Mouse (Mus musculus) central nervous system, embryonic 11.5 days (tissue): Measurements from ENCODE around the gene Poll. TPM values are rescaled to one million over a fixed set of nuclear protein-coding genes. Genes with fewer than 3 reads are reported as not detected.

ENCODE experiments used
- polyA plus RNA-seq: library from polyadenylated mRNA; depleted of rRNA; stranded (reverse); fragments of >200 nt; gene quantifications from 2 replicates; pipeline ENCODE4 v1.2.3, GENCODE M21; 2012; rRNA removed

Gene Poll
- 14.6 and 15.0 TPM in 2 replicates for polyA plus RNA-seq

DNA sequence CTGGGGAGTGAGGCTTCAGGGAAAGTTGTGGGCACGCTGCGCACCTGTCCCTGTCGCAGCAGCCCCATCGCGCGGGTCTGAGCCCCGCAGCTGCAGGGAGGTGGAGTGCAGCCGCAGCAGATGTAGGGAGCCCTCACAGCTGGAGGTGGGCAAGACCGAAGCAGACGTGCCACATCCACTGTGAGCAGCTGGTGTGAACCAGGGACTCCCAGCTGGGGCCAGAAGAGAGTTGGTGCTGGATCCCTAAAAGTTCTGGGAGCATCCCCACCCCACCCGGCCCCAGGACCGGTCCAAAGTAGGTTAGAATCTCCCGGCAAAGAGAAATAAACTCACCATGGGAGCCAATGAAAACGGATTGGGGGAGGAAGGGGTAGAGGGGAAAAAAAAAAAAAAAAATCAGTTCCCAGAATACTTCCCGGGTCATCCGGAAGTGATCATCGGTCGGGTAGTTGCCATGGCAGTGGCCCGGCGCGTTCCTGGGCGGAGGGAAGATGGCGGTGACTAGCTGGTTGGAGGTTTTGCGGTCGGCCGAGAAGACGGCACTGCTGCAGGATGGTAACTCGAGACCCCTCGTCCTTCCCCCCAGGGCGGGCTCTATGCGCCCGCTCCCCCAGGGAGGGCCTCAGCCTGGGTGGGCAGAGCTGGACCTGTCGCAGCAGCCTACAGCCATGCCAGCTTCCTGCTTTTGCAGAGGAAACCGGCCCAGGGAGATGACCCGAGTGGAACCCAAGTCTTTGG is at the start of gene Poll, which contains the start of gene Gm17018:
Poll (minus strand) TSS at position 379 of the 738 bp plus-strand sequence.
Gm17018 (plus strand) TSS at position 463 of the 738 bp plus-strand sequence.

Other genes with a start within 250 kb of the Poll start
- 47.6 and 54.5 TPM in 2 replicates for gene Btrc, start 196.8 kb downstream of the Poll start, polyA plus RNA-seq
- 25.1 and 36.2 TPM in 2 replicates for gene Gm17018, start 84 bp upstream of the Poll start, polyA plus RNA-seq
- gene Fbxw4, start 99.8 kb upstream of the Poll start, polyA plus RNA-seq, result 23.9 and 28.1 TPM in 2 replicates
- gene Fgf8, start 182.4 kb upstream of the Poll start, polyA plus RNA-seq, result 7.9 and 8.5 TPM in 2 replicates
- gene Npm3, start 189.1 kb upstream of the Poll start, polyA plus RNA-seq, result 119 and 122 TPM in 2 replicates
- gene Mgea5, start 223.3 kb upstream of the Poll start, polyA plus RNA-seq, result 140 and 157 TPM in 2 replicates